Mouse (Mus musculus) liver, embryonic 12.5 days (tissue): ENCODE measurements at regions not wholly inside any gene's neighbourhood (a gene's known extent, or its start where the extent isn't known, plus 50 kb on each side); places are given as distances from the start of the nearest gene placed in this dataset.

Experiments used
- ATAC-seq: fragments of 200-750 bp; cut with Nextera tagmentation; 2 replicates; pipeline ENCODE4 v1.8.0; 2017; ENCODE audit warnings: moderate number of reproducible peaks, mild to moderate bottlenecking, moderate library complexity
- H3K27ac ChIP-seq: fragments of 300-500 bp; sonication (generic); 2 replicates; pipeline ENCODE4 v1.5.1; 2016; ENCODE audit warnings: mild to moderate bottlenecking
- H3K27me3 ChIP-seq: fragments of 300-500 bp; sonication (generic); replicated peaks from 2 replicates; pipeline ENCODE4 v1.6.1; 2016; ENCODE audit warnings: mild to moderate bottlenecking, moderate library complexity
- H3K36me3 ChIP-seq: fragments of 300-500 bp; sonication (generic); 2 replicates; pipeline ENCODE4 v1.6.1; 2016; ENCODE audit warnings: mild to moderate bottlenecking, moderate library complexity
- H3K4me1 ChIP-seq: fragments of 300-500 bp; sonication (generic); 2 replicates; pipeline ENCODE4 v1.6.1; 2016
- H3K4me2 ChIP-seq: fragments of 300-500 bp; sonication (generic); 2 replicates; pipeline ENCODE4 v1.6.1; 2016; ENCODE audit warnings: mild to moderate bottlenecking, moderate library complexity
- H3K4me3 ChIP-seq: fragments of 300-500 bp; sonication (generic); 2 replicates; pipeline ENCODE4 v1.5.1; 2016; ENCODE audit warnings: mild to moderate bottlenecking, moderate library complexity
- H3K9ac ChIP-seq: fragments of 300-500 bp; sonication (generic); 2 replicates; pipeline ENCODE4 v1.6.1; 2016; ENCODE audit warnings: mild to moderate bottlenecking, moderate library complexity
- H3K9me3 ChIP-seq: fragments of 300-500 bp; sonication (generic); replicated peaks from 2 replicates; pipeline ENCODE4 v1.6.1; 2016; ENCODE audit warnings: mild to moderate bottlenecking, moderate library complexity
- WGBS: fragments of 180-500 bp; shearing (Covaris S2); methylation state at CpG from one replicate; pipeline ENCODE4 v1.1.7; 2016; ENCODE audit not compliant: insufficient replicate concordance; 5-methylcytosine and 5-hydroxymethylcytosine counted together

DNA sequence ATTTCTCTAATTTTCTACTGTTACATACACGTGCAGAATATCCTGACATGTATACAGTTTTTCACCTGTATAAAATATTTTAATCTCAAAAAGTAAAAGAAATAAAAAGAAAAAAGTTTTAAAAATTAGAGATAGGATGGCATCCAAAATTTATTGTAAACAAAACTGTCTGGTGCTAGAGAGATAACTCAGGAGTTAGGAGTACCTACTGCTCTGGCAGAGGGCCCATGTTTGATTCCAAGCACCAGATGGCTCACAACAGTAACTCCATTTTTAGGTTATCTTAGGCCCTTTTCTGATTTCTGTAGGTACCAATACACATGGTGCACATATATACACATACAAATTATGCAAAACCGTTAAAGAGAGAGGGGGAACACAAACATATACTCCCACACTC is 320.0 kb upstream of the Klhl1 start:
- H3K27ac ChIP-seq = no peak overlapping the region
- H3K9ac ChIP-seq = no peak overlapping the region
- no peaks in the 10 kb centered on the region for H3K4me1 ChIP-seq
- no peaks in the 10 kb centered on the region for H3K9me3 ChIP-seq
- H3K4me2 ChIP-seq = no peak overlapping the region
- H3K36me3 ChIP-seq = no peaks in the 10 kb centered on the region
- H3K27me3 ChIP-seq = no peaks in the 10 kb centered on the region
- no peak for ATAC-seq
- 51% methylated on average over 2 of the region's 2 CpGs for WGBS
- no peak overlapping the region for H3K4me3 ChIP-seq

GRCm38 (mm10) chr14:96825083-96825482 is 306.2 kb upstream of the Klhl1 start:
- H3K9me3 ChIP-seq = no peaks in the 10 kb centered on the region
- H3K27ac ChIP-seq = no peak overlapping the region
- H3K36me3 ChIP-seq = no peaks in the 10 kb centered on the region
- ATAC-seq = no peak
- no peaks in the 10 kb centered on the region for H3K4me1 ChIP-seq
- no peak overlapping the region for H3K4me3 ChIP-seq
- H3K4me2 ChIP-seq = no peak overlapping the region
- no peaks in the 10 kb centered on the region for H3K27me3 ChIP-seq
- no peak overlapping the region for H3K9ac ChIP-seq
- 59% methylated on average over 1 of the region's 1 CpGs for WGBS

DNA sequence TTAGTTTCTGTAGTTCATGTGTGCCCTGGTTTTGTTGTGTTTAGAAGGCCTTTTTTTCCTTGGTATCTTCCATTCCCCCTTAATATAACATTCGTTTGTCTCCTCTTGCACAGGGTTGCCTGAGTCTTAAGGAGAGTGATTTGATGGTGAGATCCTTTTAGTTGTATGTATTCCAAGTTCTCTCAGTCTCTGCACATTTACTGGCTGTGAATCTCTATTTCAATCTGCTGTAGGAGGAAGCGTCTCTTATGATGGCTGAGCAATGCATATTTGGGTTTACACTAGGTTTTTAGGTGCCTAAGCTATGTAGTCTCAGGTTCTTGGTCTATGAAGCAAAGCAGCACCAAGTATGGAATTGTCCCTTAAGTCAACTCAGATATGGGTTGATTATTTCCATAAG is 296.8 kb upstream of the Klhl1 start:
- 64% methylated on average over 2 of the region's 2 CpGs for WGBS
- no peaks in the 10 kb centered on the region for H3K4me1 ChIP-seq
- no peaks in the 10 kb centered on the region for H3K9me3 ChIP-seq
- no peaks in the 10 kb centered on the region for H3K36me3 ChIP-seq
- H3K4me3 ChIP-seq = no peak overlapping the region
- H3K27me3 ChIP-seq = no peaks in the 10 kb centered on the region
- no peak overlapping the region for H3K9ac ChIP-seq
- ATAC-seq = no peak
- no peak overlapping the region for H3K4me2 ChIP-seq
- H3K27ac ChIP-seq = no peak overlapping the region

- Histone ChIP-seq H3K4me1 (no peaks in the 10 kb centered on the region), H3K27me3 (no peaks in the 10 kb centered on the region), H3K9me3 (no peaks in the 10 kb centered on the region), H3K27ac (no peak overlapping the region), H3K4me2 (no peak overlapping the region), H3K9ac (no peak overlapping the region), H3K4me3 (no peak overlapping the region), H3K36me3 (no peaks in the 10 kb centered on the region)
- WGBS = 50% methylated on average over 1 of the region's 1 CpGs
- ATAC-seq = no peak
Measured at GRCm38 (mm10) chr14:96805284-96805683, 286.4 kb upstream of the Klhl1 start.

GRCm38 (mm10) chr14:96794806-96795205 is 275.9 kb upstream of the Klhl1 start:
- ATAC-seq = no peak
- Histone ChIP-seq H3K27me3 (no peaks in the 10 kb centered on the region), H3K4me1 (no peaks in the 10 kb centered on the region), H3K36me3 (no peaks in the 10 kb centered on the region), H3K4me3 (no peak overlapping the region), H3K9me3 (no peaks in the 10 kb centered on the region), H3K27ac (no peak overlapping the region), H3K4me2 (no peak overlapping the region), H3K9ac (no peak overlapping the region)
- 64% methylated on average over 1 of the region's 1 CpGs for WGBS

DNA sequence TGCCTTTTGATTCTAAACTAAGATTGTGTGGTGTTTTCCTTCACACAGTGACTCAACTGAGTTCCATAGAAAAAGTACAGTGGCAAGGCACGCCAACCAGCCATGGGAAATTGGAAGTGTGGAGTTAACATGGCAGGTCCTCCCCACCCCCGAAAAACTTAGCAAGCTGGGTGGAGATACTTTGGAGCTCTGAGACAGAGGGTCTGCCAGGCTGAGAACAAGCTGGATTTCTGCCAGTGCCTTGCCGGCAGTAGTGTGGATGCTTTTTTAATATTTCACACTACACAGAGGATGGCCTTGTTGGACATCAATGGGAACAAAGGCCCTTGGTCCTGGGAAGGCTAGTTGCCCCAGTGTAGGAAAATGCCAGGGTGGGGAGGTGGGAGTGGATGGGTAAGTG is 269.0 kb upstream of the Klhl1 start:
- Histone ChIP-seq H3K4me3 (no peak overlapping the region), H3K27me3 (no peaks in the 10 kb centered on the region), H3K4me1 (no peaks in the 10 kb centered on the region), H3K36me3 (no peaks in the 10 kb centered on the region), H3K9ac (no peak overlapping the region), H3K9me3 (no peaks in the 10 kb centered on the region), H3K4me2 (no peak overlapping the region), H3K27ac (no peak overlapping the region)
- 57% methylated on average over 3 of the region's 3 CpGs for WGBS
- ATAC-seq = no peak

DNA sequence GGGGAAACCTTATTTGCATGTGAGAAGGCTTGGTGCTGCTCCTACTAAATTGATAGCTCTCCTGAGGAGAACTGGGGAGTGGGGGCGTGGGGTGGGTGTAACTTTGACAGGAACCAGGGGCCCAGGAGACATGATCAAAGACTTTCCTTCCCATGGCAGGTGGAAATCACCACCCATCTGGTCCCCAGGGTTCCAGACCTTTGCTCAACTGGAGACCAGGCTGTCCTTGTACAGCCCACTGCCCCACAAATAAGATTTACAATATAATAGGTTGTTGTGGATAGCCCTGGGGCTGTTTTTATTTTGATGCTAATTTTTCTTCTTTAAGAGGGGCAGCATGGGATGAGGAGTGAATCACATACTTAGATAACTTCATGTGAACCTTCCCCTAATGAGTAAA is 268.4 kb upstream of the Klhl1 start:
- Histone ChIP-seq H3K4me2 (no peak overlapping the region), H3K27me3 (no peaks in the 10 kb centered on the region), H3K27ac (no peak overlapping the region), H3K4me3 (no peak overlapping the region), H3K36me3 (no peaks in the 10 kb centered on the region), H3K4me1 (no peaks in the 10 kb centered on the region), H3K9ac (no peak overlapping the region), H3K9me3 (no peaks in the 10 kb centered on the region)
- 25% methylated on average over 1 of the region's 1 CpGs for WGBS
- no peak for ATAC-seq

GRCm38 (mm10) chr14:96775801-96776200 is 256.9 kb upstream of the Klhl1 start:
- no peak overlapping the region for H3K9ac ChIP-seq
- ATAC-seq = no peak
- no peak overlapping the region for H3K4me2 ChIP-seq
- H3K27ac ChIP-seq = no peak overlapping the region
- WGBS = 46% methylated on average over 1 of the region's 1 CpGs
- H3K4me3 ChIP-seq = no peak overlapping the region
- no peaks in the 10 kb centered on the region for H3K4me1 ChIP-seq
- no peaks in the 10 kb centered on the region for H3K36me3 ChIP-seq
- no peaks in the 10 kb centered on the region for H3K27me3 ChIP-seq
- H3K9me3 ChIP-seq = no peaks in the 10 kb centered on the region

DNA sequence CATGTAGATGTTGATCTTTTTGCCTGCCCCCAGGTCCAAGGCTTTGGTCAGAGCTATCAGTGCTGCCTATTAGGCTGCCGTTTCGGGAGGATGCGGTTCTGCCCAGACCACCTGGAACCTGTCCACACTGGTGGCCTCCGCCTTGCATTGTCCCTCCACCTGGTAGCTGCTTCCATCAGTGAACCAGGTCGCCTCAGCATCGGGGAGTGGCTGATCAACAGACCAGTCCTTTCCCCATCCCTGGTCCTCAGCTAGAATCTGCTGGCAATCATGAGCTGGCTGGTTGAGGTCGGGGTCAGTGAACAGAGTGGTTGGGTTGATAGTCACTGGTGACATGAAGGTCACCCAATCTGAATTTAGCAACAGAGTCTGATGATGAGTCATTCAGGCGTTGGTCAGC is 241.7 kb upstream of the Klhl1 start:
- H3K36me3 ChIP-seq = no peaks in the 10 kb centered on the region
- H3K9ac ChIP-seq = no peak overlapping the region
- H3K27me3 ChIP-seq = no peaks in the 10 kb centered on the region
- H3K4me2 ChIP-seq = no peak overlapping the region
- H3K9me3 ChIP-seq = 0 out of 2 replicates have a peak, but pooled peaks cover 7% of the 10 kb centered on the region
- no peak for ATAC-seq
- H3K27ac ChIP-seq = no peak overlapping the region
- 74% methylated on average over 8 of the region's 8 CpGs for WGBS
- H3K4me3 ChIP-seq = no peak overlapping the region
- H3K4me1 ChIP-seq = no peaks in the 10 kb centered on the region

- H3K4me2 ChIP-seq = no peak overlapping the region
- H3K27me3 ChIP-seq = no peaks in the 10 kb centered on the region
- no peak overlapping the region for H3K9ac ChIP-seq
- H3K9me3 ChIP-seq = no peaks in the 10 kb centered on the region
- H3K27ac ChIP-seq = no peak overlapping the region
- no peaks in the 10 kb centered on the region for H3K4me1 ChIP-seq
- 63% methylated on average over 4 of the region's 4 CpGs for WGBS
- H3K4me3 ChIP-seq = no peak overlapping the region
- ATAC-seq = no peak
- H3K36me3 ChIP-seq = no peaks in the 10 kb centered on the region
Measured at GRCm38 (mm10) chr14:96733211-96733610, 214.3 kb upstream of the Klhl1 start.

GRCm38 (mm10) chr14:96697086-96697485 is 178.2 kb upstream of the Klhl1 start:
- Histone ChIP-seq H3K27ac (no peak overlapping the region), H3K4me1 (no peaks in the 10 kb centered on the region), H3K9ac (no peak overlapping the region), H3K4me2 (no peak overlapping the region), H3K27me3 (no peaks in the 10 kb centered on the region), H3K9me3 (no peaks in the 10 kb centered on the region), H3K4me3 (no peak overlapping the region), H3K36me3 (no peaks in the 10 kb centered on the region)
- no peak for ATAC-seq

- Histone ChIP-seq H3K27me3 (no peaks in the 10 kb centered on the region), H3K27ac (no peak overlapping the region), H3K4me1 (no peaks in the 10 kb centered on the region), H3K9me3 (no peaks in the 10 kb centered on the region), H3K36me3 (no peaks in the 10 kb centered on the region), H3K4me3 (no peak overlapping the region), H3K4me2 (no peak overlapping the region), H3K9ac (no peak overlapping the region)
- 35% methylated on average over 1 of the region's 1 CpGs for WGBS
- no peak for ATAC-seq
Measured at GRCm38 (mm10) chr14:96690923-96691322, 172.0 kb upstream of the Klhl1 start.

DNA sequence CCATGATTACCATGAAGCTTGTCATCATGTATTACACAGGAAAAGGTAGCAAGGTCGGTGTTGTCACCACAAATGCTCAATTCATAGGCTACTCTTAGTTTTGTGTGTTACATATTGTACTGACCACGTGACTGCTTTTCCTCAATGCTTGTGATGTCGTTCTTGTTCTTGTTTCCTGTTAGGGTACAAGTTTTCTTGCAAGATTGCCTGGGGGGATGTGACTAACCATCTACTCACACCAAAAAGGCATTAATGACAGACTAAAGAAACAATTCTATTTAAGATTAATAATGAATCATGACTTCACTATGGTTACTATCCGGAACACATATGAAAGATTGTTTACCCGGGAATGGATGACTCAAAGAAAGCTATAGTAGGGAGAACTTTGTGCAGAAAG is 165.0 kb upstream of the Klhl1 start:
- Histone ChIP-seq H3K4me2 (no peak overlapping the region), H3K27me3 (no peaks in the 10 kb centered on the region), H3K9me3 (no peaks in the 10 kb centered on the region), H3K27ac (no peak overlapping the region), H3K4me3 (no peak overlapping the region), H3K4me1 (no peaks in the 10 kb centered on the region), H3K9ac (no peak overlapping the region), H3K36me3 (no peaks in the 10 kb centered on the region)
- no peak for ATAC-seq
- 58% methylated on average over 5 of the region's 5 CpGs for WGBS
